Comparison of ENCODE assay signal across 1 mouse cellular context in the genomic region with DNA sequence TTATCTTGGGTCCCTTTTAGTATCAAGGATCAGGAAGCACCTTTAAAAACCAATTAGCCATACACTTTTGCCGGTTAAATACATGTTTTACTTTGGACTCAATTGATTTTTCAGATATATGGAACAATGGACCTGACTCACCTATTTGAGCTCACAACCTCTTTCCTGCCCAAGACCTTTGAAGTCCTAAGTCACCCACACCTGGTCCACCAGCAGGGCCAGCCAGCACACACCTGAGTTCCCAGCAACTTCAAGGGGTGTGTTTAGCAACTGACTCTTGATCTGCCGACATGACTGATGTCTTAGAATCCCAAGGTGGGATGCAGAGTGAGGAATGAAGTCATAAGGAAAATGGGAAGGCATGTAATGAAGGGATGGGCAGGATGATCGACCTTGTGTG.
TF ChIP-seq lines count a peak whose summit lies in the region.

No protein-coding gene starts in this region.

TF ChIP-seq in MEL, 35 proteins besides CTCF, POLR2A, EP300 and RAD21:
- TF ChIP-seq SIN3A (IDR thresholded peaks at IDR 0.05; ENCODE audit: low read length) (0 out of 2 replicates have a peak, but pooled peaks have one; percentile 7), CHD2 (IDR thresholded peaks at IDR 0.05; ENCODE audit: low read length) (no peak)
